23 mouse cellular contexts compared by ENCODE assay signal in the genomic region with DNA sequence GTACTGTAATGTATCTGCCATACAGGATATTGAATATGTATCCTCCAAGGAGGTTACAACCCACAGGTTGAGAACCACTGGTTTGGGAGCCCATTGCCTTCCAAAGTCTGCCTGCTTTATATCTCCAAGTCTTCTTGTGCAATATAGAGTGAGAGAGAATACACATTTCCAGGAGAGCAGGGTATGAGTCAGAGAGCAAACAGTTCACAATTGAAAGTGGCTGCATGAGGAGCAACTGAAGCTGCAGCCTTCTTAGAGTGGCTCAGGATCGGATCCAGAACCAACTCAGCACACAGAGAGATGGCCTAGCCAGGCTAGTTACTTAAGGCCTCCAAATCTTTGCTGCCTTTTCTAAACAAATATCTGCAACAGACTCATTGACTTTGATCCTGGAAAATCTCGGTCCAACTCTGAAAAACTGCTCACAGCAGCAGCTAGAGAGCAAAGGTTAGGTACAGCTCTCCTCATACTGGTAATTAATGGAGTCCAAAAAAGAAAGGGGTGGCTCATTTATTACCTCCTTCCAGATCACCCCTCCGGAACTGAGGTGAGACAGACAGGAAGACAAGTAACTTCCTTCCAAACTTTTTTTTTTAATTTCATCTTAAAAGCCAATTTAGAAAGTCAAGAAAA. TPM values are rescaled to one million over a fixed set of nuclear protein-coding genes. Genes with fewer than 3 reads are reported as not detected.
DNase-seq lines count a peak whose midpoint lies in the region; ATAC-seq and TF ChIP-seq lines count a peak whose summit lies in the region.
"Had no signal": no experiment of that assay in that cellular context is flagged by ENCODE, and none has a peak within 500 bp of the region (broad histone marks: within the 10 kb centered on the region; RNA-seq: fewer than 3 reads in every experiment).

No protein-coding gene starts in this region.

- no peak for TF ChIP-seq POLR2A in small intestine, adult 2 months (IDR thresholded peaks at IDR 0.05; ENCODE audit: low read depth, low read length)

- H3K4me1 ChIP-seq in kidney, embryonic 15.5 days = no peaks in the 10 kb centered on the region
- no peaks in the 10 kb centered on the region for H3K4me1 ChIP-seq in intestine, embryonic 15.5 days (replicated peaks)
- no peaks in the 10 kb centered on the region for H3K4me1 ChIP-seq in lung, embryonic 15.5 days
- H3K4me1 ChIP-seq in small intestine, adult 2 months (ENCODE audit: control insufficient read depth, insufficient read depth, insufficient read length, low read length) = peaks cover 3% of the 10 kb centered on the region; the same call in 1 of the 2 replicates
- H3K4me1 ChIP-seq: forebrain, embryonic 12.5 days; hindbrain, embryonic 12.5 days; liver, embryonic 13.5 days had no signal

- H3K9ac ChIP-seq in kidney, embryonic 15.5 days = no peak overlapping the region
- H3K9ac ChIP-seq in intestine, embryonic 15.5 days = no peak overlapping the region
- no peak overlapping the region for H3K9ac ChIP-seq in lung, embryonic 15.5 days
- H3K9ac ChIP-seq: forebrain, embryonic 12.5 days; heart, embryonic 12.5 days; hindbrain, embryonic 12.5 days; liver, embryonic 13.5 days had no signal

- no peak overlapping the region for H3K4me2 ChIP-seq in kidney, embryonic 15.5 days
- no peak overlapping the region for H3K4me2 ChIP-seq in intestine, embryonic 15.5 days (replicated peaks)
- H3K4me2 ChIP-seq in lung, embryonic 15.5 days = no peak overlapping the region
- H3K4me2 ChIP-seq: forebrain, embryonic 12.5 days; heart, embryonic 12.5 days; hindbrain, embryonic 12.5 days; liver, embryonic 13.5 days; midbrain, embryonic 11.5 days had no signal

- H3K36me3 ChIP-seq in kidney, embryonic 15.5 days = no peaks in the 10 kb centered on the region
- no peaks in the 10 kb centered on the region for H3K36me3 ChIP-seq in intestine, embryonic 15.5 days
- no peaks in the 10 kb centered on the region for H3K36me3 ChIP-seq in lung, embryonic 15.5 days
- no peaks in the 10 kb centered on the region for H3K36me3 ChIP-seq in small intestine, adult 2 months (ENCODE audit: control insufficient read depth, insufficient read depth, low read length)
- H3K36me3 ChIP-seq: forebrain, embryonic 12.5 days; heart, embryonic 12.5 days; hindbrain, embryonic 12.5 days; liver, embryonic 13.5 days had no signal

- intact Hi-C loops in left cerebral cortex, postnatal 25 days (cut with DNase I) = no loop called here

- H3K9me3 ChIP-seq in kidney, embryonic 15.5 days (replicated peaks) = no peaks in the 10 kb centered on the region
- H3K9me3 ChIP-seq in intestine, embryonic 15.5 days = no peaks in the 10 kb centered on the region
- H3K9me3 ChIP-seq in lung, embryonic 15.5 days = no peaks in the 10 kb centered on the region
- H3K9me3 ChIP-seq: forebrain, embryonic 12.5 days; heart, embryonic 12.5 days; hindbrain, embryonic 12.5 days; liver, embryonic 13.5 days had no signal

- peak; percentile 75 for DNase-seq in kidney, adult 9 months
- no peak for DNase-seq in urinary bladder, postnatal 4 days (ENCODE audit: low spot score in 2 of 2)
- no peak for DNase-seq in left cerebral cortex, postnatal 25 days (ENCODE audit: low spot score in 2 of 2)
- DNase-seq: cerebellum, adult 2 months; heart, postnatal 14 days; layer of hippocampus, adult 9-11 months; liver, embryonic 13.5 days; retina, postnatal 1 day; right cerebral cortex, postnatal 4 days; thymus, postnatal 14 days had no signal

- WGBS in kidney, embryonic 15.5 days = 46% methylated on average over 3 of the region's 3 CpGs
- 48% methylated on average over 3 of the region's 3 CpGs for WGBS in intestine, embryonic 15.5 days
- WGBS in lung, embryonic 15.5 days = 28% methylated on average over 3 of the region's 3 CpGs
- 22% methylated on average over 3 of the region's 3 CpGs for WGBS in small intestine, adult 2 months

- H3K4me3 ChIP-seq in kidney, embryonic 15.5 days (replicated peaks) = no peak overlapping the region
- H3K4me3 ChIP-seq in intestine, embryonic 15.5 days (replicated peaks) = no peak overlapping the region
- no peak overlapping the region for H3K4me3 ChIP-seq in lung, embryonic 15.5 days
- H3K4me3 ChIP-seq in small intestine, adult 2 months (ENCODE audit: low read depth, low read length) = no peak overlapping the region
- H3K4me3 ChIP-seq: forebrain, embryonic 12.5 days; heart, embryonic 12.5 days; hindbrain, embryonic 12.5 days; left cerebral cortex, adult 2 months; liver, embryonic 13.5 days had no signal

- no peak overlapping the region for H3K27ac ChIP-seq in kidney, embryonic 15.5 days
- no peak overlapping the region for H3K27ac ChIP-seq in intestine, embryonic 15.5 days
- H3K27ac ChIP-seq in lung, embryonic 15.5 days = no peak overlapping the region
- 0 out of 2 replicates have a peak overlapping the region, but pooled peaks have one; percentile 15 for H3K27ac ChIP-seq in small intestine, adult 2 months (ENCODE audit: insufficient read depth, low read depth, low read length)
- H3K27ac ChIP-seq: forebrain, embryonic 12.5 days; hindbrain, embryonic 12.5 days; left cerebral cortex, adult 2 months; liver, embryonic 13.5 days had no signal

- no peak for TF ChIP-seq CTCF in small intestine, adult 2 months (IDR thresholded peaks at IDR 0.05; ENCODE audit: extremely low read depth, insufficient read length, insufficient replicate concordance, low read depth, low read length)

- peaks cover 74% of the 10 kb centered on the region for H3K27me3 ChIP-seq in kidney, embryonic 15.5 days
- no peaks in the 10 kb centered on the region for H3K27me3 ChIP-seq in intestine, embryonic 15.5 days (replicated peaks)
- no peaks in the 10 kb centered on the region; the same call in none of the 2 replicates for H3K27me3 ChIP-seq in lung, embryonic 15.5 days
- H3K27me3 ChIP-seq in small intestine, adult 2 months (ENCODE audit: control insufficient read depth, insufficient read depth, low read length) = no peaks in the 10 kb centered on the region
- H3K27me3 ChIP-seq: CH12.LX had no signal

- ATAC-seq in kidney, embryonic 15.5 days (replicated peaks; ENCODE audit: low FRiP score) = no peak
- peak; percentile 86 for ATAC-seq in intestine, embryonic 15.5 days
- peak; percentile 49; the same call in 1 of the 2 replicates for ATAC-seq in lung, embryonic 15.5 days (ENCODE audit: borderline replicate concordance, extremely low read depth, low FRiP score, low TSS enrichment)

RNA-seq across cellular contexts. Expression of a gene that starts 56.6 kb away (rescaled TPM):
- 2.8 and 3.1 TPM in 2 replicates for polyA plus RNA-seq in kidney, embryonic 15.5 days (2015; fragmentation: Nextera tagmentation; extraction: Ambion mirVana)
- polyA plus RNA-seq in intestine, embryonic 15.5 days (2015; fragmentation: Nextera tagmentation; extraction: Ambion mirVana) = 1.5 TPM in 2 replicates
- 1.5 TPM in 2 replicates for polyA plus RNA-seq in lung, embryonic 15.5 days (2015; fragmentation: Nextera tagmentation; extraction: Ambion mirVana)
- 0.29 and 0.62 TPM in 2 replicates for polyA plus RNA-seq in small intestine, adult 2 months (2012; rRNA removed)
- 1 to 10 TPM; 4.0 to 4.1 TPM for total RNA-seq in left cerebral cortex, postnatal 25 days (2021)
- total RNA-seq: granulocyte monocyte progenitor cell, adult 5-6 weeks; MEL; monocyte, adult 5-6 weeks had no signal
